10 mouse cellular contexts compared by ENCODE assay signal in genomic region chr15:67950281-67951040, GRCm38 (mm10).
DNase-seq lines count a peak whose midpoint lies in the region.
"Had no signal": no experiment of that assay in that cellular context is flagged by ENCODE, and none has a peak within 500 bp of the region (broad histone marks: within the 10 kb centered on the region; RNA-seq: fewer than 3 reads in every experiment).

No protein-coding gene starts in this region.

- DNase-seq in layer of hippocampus, adult 11-12 months (ENCODE audit: low spot score), result peak; percentile 32
- no peak for DNase-seq in layer of hippocampus, postnatal 10 days (ENCODE audit: low spot score in 2 of 2)
- DNase-seq in brain, adult 2 months (ENCODE audit: low read depth, low spot score), result peak; percentile 86
- peak; percentile 30 for DNase-seq in cerebellum, adult 11 months
- peak; percentile 9 to 50 for DNase-seq in cerebellum, postnatal 36 days
- DNase-seq in kidney, adult 8-10 months, result no peak
- DNase-seq in thymus, postnatal 0 days (ENCODE audit: low spot score), result no peak
- DNase-seq: gastrocnemius, postnatal 14 days; kidney, postnatal 14 days; thymus, adult 2 months had no signal

Comparison
In these comparisons a context has a peak if more than half of its experiments do, and no peak if none do; other contexts are left out.
1. DNase-seq: peak in layer of hippocampus, adult 11-12 months (single experiment), brain, adult 2 months (single experiment), cerebellum, adult 11 months (single experiment) and cerebellum, postnatal 36 days (2 of 2); none in layer of hippocampus, postnatal 10 days (0 of 2), kidney, adult 8-10 months (0 of 2) and thymus, postnatal 0 days (single experiment).